Mouse (Mus musculus) hindbrain, postnatal 0 days (tissue): ENCODE measurements around the gene Nudt6. TPM values are rescaled to one million over a fixed set of nuclear protein-coding genes. Genes with fewer than 3 reads are reported as not detected.

ENCODE experiments used
- ATAC-seq: fragments of 200-750 bp; cut with Nextera tagmentation; 2 replicates; pipeline ENCODE4 v1.8.0; 2017; ENCODE audit warnings: mild to moderate bottlenecking, moderate TSS enrichment, moderate library complexity
- DNase-seq: peaks from one replicate; pipeline ENCODE4 v3.0.0-alpha.2; 2015; ENCODE audit warnings: low spot score
- H3K27ac ChIP-seq: fragments of 300-500 bp; sonication (generic); 2 replicates; pipeline ENCODE4 v1.5.1; 2014; ENCODE audit warnings: mild to moderate bottlenecking
- H3K27me3 ChIP-seq: fragments of 300-500 bp; sonication (generic); 2 replicates; pipeline ENCODE4 v1.6.1; 2014; ENCODE audit warnings: low read length, mixed read lengths; ENCODE audit not compliant: insufficient read depth
- H3K36me3 ChIP-seq: fragments of 300-500 bp; sonication (generic); 2 replicates; pipeline ENCODE4 v1.6.1; 2014; ENCODE audit warnings: low read length, mixed read lengths; ENCODE audit not compliant: insufficient read depth
- H3K4me1 ChIP-seq: fragments of 300-500 bp; sonication (generic); 2 replicates; pipeline ENCODE4 v1.6.1; 2014; ENCODE audit warnings: antibody characterized with exemption, low read length, mixed read lengths; ENCODE audit not compliant: insufficient read depth
- H3K4me2 ChIP-seq: fragments of 300-500 bp; sonication (generic); 2 replicates; pipeline ENCODE4 v1.6.1; 2014; ENCODE audit warnings: low read depth, mild to moderate bottlenecking, low read length, moderate library complexity, mixed read lengths
- H3K4me3 ChIP-seq: fragments of 300-500 bp; sonication (generic); 2 replicates; pipeline ENCODE4 v1.5.1; 2014; ENCODE audit warnings: low read length
- H3K9ac ChIP-seq: fragments of 300-500 bp; sonication (generic); replicated peaks from 2 replicates; pipeline ENCODE4 v1.6.1; 2014; ENCODE audit warnings: mild to moderate bottlenecking, low read length, moderate library complexity, mixed read lengths
- H3K9me3 ChIP-seq: fragments of 300-500 bp; sonication (generic); 2 replicates; pipeline ENCODE4 v1.6.1; 2016; ENCODE audit warnings: low read length, mixed read lengths
- CTCF ChIP-seq: IDR thresholded peaks from 2 replicates; pipeline ENCODE4 v1.5.1; 2016; ENCODE audit warnings: antibody characterized with exemption, control low read depth, low read depth
- WGBS: fragments of 180-500 bp; shearing (Covaris S2); extraction: QIAGEN DNeasy Blood & Tissue Kit; methylation state at CpG from one replicate; pipeline ENCODE4 v1.1.7; 2014; 5-methylcytosine and 5-hydroxymethylcytosine counted together
- polyA plus RNA-seq: library from polyadenylated mRNA; unstranded; fragments of >200 nt; fragmentation: Nextera tagmentation; extraction: Ambion mirVana; gene quantifications from 2 replicates; pipeline ENCODE4 v1.2.1, GENCODE M21; 2015
- total RNA-seq: library from RNA; depleted of rRNA; stranded (reverse); fragments of >200 nt; gene quantifications from 2 replicates; pipeline ENCODE4 v1.2.3, GENCODE M21; 2014

Gene Nudt6
- total and polyA plus RNA-seq, 2 experiments from 2014 or later, result 2.1 to 10.1 TPM

- Histone ChIP-seq H3K36me3 (no peaks in the 10 kb centered on the region), H3K4me1 (no peaks in the 10 kb centered on the region), H3K27ac (no peak overlapping the region), H3K27me3 (no peaks in the 10 kb centered on the region), H3K4me3 (no peak overlapping the region), H3K4me2 (no peak overlapping the region), H3K9me3 (no peaks in the 10 kb centered on the region), H3K9ac (no peak overlapping the region)
- DNase-seq (no peak), ATAC-seq (no peak)
- 82% methylated on average over 3 of the region's 3 CpGs for WGBS
- no peak for TF ChIP-seq CTCF
These were observed 6.6 kb downstream of the Nudt6 start for GRCm38 (mm10) chr3:37413446-37413845.

- H3K36me3 ChIP-seq, result no peaks in the 10 kb centered on the region
- H3K4me2 ChIP-seq, result no peak overlapping the region
- no peak overlapping the region for H3K4me3 ChIP-seq
- no peak for ATAC-seq
- no peak overlapping the region for H3K9ac ChIP-seq
- H3K9me3 ChIP-seq, result no peaks in the 10 kb centered on the region
- no peaks in the 10 kb centered on the region for H3K4me1 ChIP-seq
- no peak for DNase-seq
- no peak overlapping the region for H3K27ac ChIP-seq
- no peak for TF ChIP-seq CTCF
- H3K27me3 ChIP-seq, result no peaks in the 10 kb centered on the region
These were observed 12.4 kb downstream of the Nudt6 start for GRCm38 (mm10) chr3:37407598-37407997.

GRCm38 (mm10) chr3:37401729-37402610, 18.0 kb downstream of the Nudt6 start:
- Histone ChIP-seq H3K9me3 (no peaks in the 10 kb centered on the region), H3K9ac (no peak overlapping the region), H3K27ac (no peak overlapping the region), H3K4me2 (no peak overlapping the region), H3K4me1 (0 out of 2 replicates have a peak, but pooled peaks cover 6% of the 10 kb centered on the region), H3K4me3 (no peak overlapping the region), H3K36me3 (no peaks in the 10 kb centered on the region), H3K27me3 (no peaks in the 10 kb centered on the region)
- ATAC-seq (no peak), DNase-seq (no peak)
- 71% methylated on average over 11 of the region's 11 CpGs for WGBS
- TF ChIP-seq CTCF, result no peak

GRCm38 (mm10) chr3:37398661-37399395, 21.2 kb downstream of the Nudt6 start:
- TF ChIP-seq CTCF, result no peak
- Histone ChIP-seq H3K36me3 (no peaks in the 10 kb centered on the region), H3K4me2 (no peak overlapping the region), H3K4me3 (no peak overlapping the region), H3K9ac (no peak overlapping the region), H3K27ac (peak overlapping the region; percentile 26; the same call in 1 of the 2 replicates), H3K27me3 (no peaks in the 10 kb centered on the region), H3K4me1 (0 out of 2 replicates have a peak, but pooled peaks cover 6% of the 10 kb centered on the region), H3K9me3 (no peaks in the 10 kb centered on the region)
- peak; percentile 92 for ATAC-seq
- WGBS, result 72% methylated on average over 7 of the region's 7 CpGs
- DNase-seq, result peak; percentile 81

GRCm38 (mm10) chr3:37397646-37398045, 22.4 kb downstream of the Nudt6 start:
- Histone ChIP-seq H3K27ac (no peak overlapping the region), H3K36me3 (no peaks in the 10 kb centered on the region), H3K27me3 (no peaks in the 10 kb centered on the region), H3K4me3 (no peak overlapping the region), H3K4me1 (0 out of 2 replicates have a peak, but pooled peaks cover 6% of the 10 kb centered on the region), H3K9me3 (no peaks in the 10 kb centered on the region), H3K4me2 (no peak overlapping the region), H3K9ac (no peak overlapping the region)
- ATAC-seq (no peak), DNase-seq (no peak)
- no peak for TF ChIP-seq CTCF
- WGBS, result 82% methylated on average over 3 of the region's 3 CpGs

GRCm38 (mm10) chr3:37396930-37397608, 22.9 kb downstream of the Nudt6 start:
- ATAC-seq (no peak), DNase-seq (no peak)
- no peaks in the 10 kb centered on the region for H3K36me3 ChIP-seq
- H3K27me3 ChIP-seq, result no peaks in the 10 kb centered on the region
- WGBS, result 90% methylated on average over 5 of the region's 5 CpGs
- H3K9ac ChIP-seq, result no peak overlapping the region
- H3K27ac ChIP-seq, result no peak overlapping the region
- TF ChIP-seq CTCF, result no peak
- H3K4me3 ChIP-seq, result no peak overlapping the region
- H3K9me3 ChIP-seq, result no peaks in the 10 kb centered on the region
- no peak overlapping the region for H3K4me2 ChIP-seq
- 0 out of 2 replicates have a peak, but pooled peaks cover 6% of the 10 kb centered on the region for H3K4me1 ChIP-seq
